Mouse (Mus musculus): ENCODE results near the gene Ephb6. TPM values are rescaled to one million over a fixed set of nuclear protein-coding genes. Genes with fewer than 3 reads are reported as not detected.
A peak's percentile ranks its signal among the peaks of the same experiment; 100 is the strongest.

Ephb6 gene
- polyA plus RNA-seq, 1 experiment from 2014 or later: 38.5 TPM

GRCm38 (mm10) chr6:41636178-41636577, 30.9 kb downstream of the Ephb6 start, which contains the start of gene Trpv6:
Gene Trpv6 (minus strand): TSS chr6:41636405.
- no peak within 1 kb of the TSS for H3K27ac ChIP-seq (replicated peaks; ENCODE audit: low read depth, low read length)
- no peak for ATAC-seq (ENCODE audit: low FRiP score, low TSS enrichment)
- H3K4me1 ChIP-seq (ENCODE audit: control insufficient read depth, insufficient read depth, low read length): no peaks in the 10 kb centered on the region
- 23% methylated on average over 5 of the region's 5 CpGs for WGBS
- no peaks in the 10 kb centered on the region for H3K27me3 ChIP-seq (ENCODE audit: control insufficient read depth, insufficient read depth, low read length)
- no peaks in the 10 kb centered on the region for H3K36me3 ChIP-seq (ENCODE audit: control insufficient read depth, insufficient read depth, low read length)
- H3K9me3 ChIP-seq (ENCODE audit: control insufficient read depth, low read length): no peaks in the 10 kb centered on the region
- no peak within 1 kb of the TSS for H3K4me3 ChIP-seq (replicated peaks; ENCODE audit: low read depth, low read length)
- no peak for DNase-seq
- H3K4me2 ChIP-seq (ENCODE audit: low read length): no peak within 1 kb of the TSS
- H3K9ac ChIP-seq (replicated peaks; ENCODE audit: low read length): no peak within 1 kb of the TSS

GRCm38 (mm10) chr6:41637393-41637792, 32.1 kb downstream of the Ephb6 start:
- ATAC-seq (ENCODE audit: low FRiP score, low TSS enrichment): peak; percentile 44; the same call in 1 of the 2 replicates
- Histone ChIP-seq H3K4me3 (replicated peaks; ENCODE audit: low read depth, low read length) (no peak overlapping the region), H3K27ac (replicated peaks; ENCODE audit: low read depth, low read length) (no peak overlapping the region), H3K9ac (replicated peaks; ENCODE audit: low read length) (no peak overlapping the region), H3K4me2 (ENCODE audit: low read length) (no peak overlapping the region), H3K9me3 (ENCODE audit: control insufficient read depth, low read length) (no peaks in the 10 kb centered on the region), H3K4me1 (ENCODE audit: control insufficient read depth, insufficient read depth, low read length) (no peaks in the 10 kb centered on the region), H3K36me3 (ENCODE audit: control insufficient read depth, insufficient read depth, low read length) (no peaks in the 10 kb centered on the region), H3K27me3 (ENCODE audit: control insufficient read depth, insufficient read depth, low read length) (no peaks in the 10 kb centered on the region)
- 15% methylated on average over 1 of the region's 1 CpGs for WGBS
- peak; percentile 63 for DNase-seq

- Histone ChIP-seq H3K36me3 (ENCODE audit: control insufficient read depth, insufficient read depth, low read length) (no peaks in the 10 kb centered on the region), H3K4me2 (ENCODE audit: low read length) (no peak overlapping the region), H3K27me3 (ENCODE audit: control insufficient read depth, insufficient read depth, low read length) (no peaks in the 10 kb centered on the region), H3K27ac (replicated peaks; ENCODE audit: low read depth, low read length) (no peak overlapping the region), H3K9me3 (ENCODE audit: control insufficient read depth, low read length) (no peaks in the 10 kb centered on the region), H3K4me3 (replicated peaks; ENCODE audit: low read depth, low read length) (no peak overlapping the region), H3K9ac (replicated peaks; ENCODE audit: low read length) (no peak overlapping the region), H3K4me1 (ENCODE audit: control insufficient read depth, insufficient read depth, low read length) (no peaks in the 10 kb centered on the region)
- ATAC-seq (ENCODE audit: low FRiP score, low TSS enrichment) (no peak), DNase-seq (no peak)
- WGBS: 82% methylated on average over 6 of the region's 6 CpGs
Observed at GRCm38 (mm10) chr6:41637927-41638506, 32.7 kb downstream of the Ephb6 start.

- Histone ChIP-seq H3K4me3 (replicated peaks; ENCODE audit: low read depth, low read length) (no peak overlapping the region), H3K27ac (replicated peaks; ENCODE audit: low read depth, low read length) (no peak overlapping the region), H3K9ac (replicated peaks; ENCODE audit: low read length) (no peak overlapping the region), H3K36me3 (ENCODE audit: control insufficient read depth, insufficient read depth, low read length) (no peaks in the 10 kb centered on the region), H3K9me3 (ENCODE audit: control insufficient read depth, low read length) (no peaks in the 10 kb centered on the region), H3K27me3 (ENCODE audit: control insufficient read depth, insufficient read depth, low read length) (no peaks in the 10 kb centered on the region), H3K4me1 (ENCODE audit: control insufficient read depth, insufficient read depth, low read length) (no peaks in the 10 kb centered on the region), H3K4me2 (ENCODE audit: low read length) (no peak overlapping the region)
- WGBS: 77% methylated on average over 3 of the region's 3 CpGs
- ATAC-seq (ENCODE audit: low FRiP score, low TSS enrichment) (no peak), DNase-seq (no peak)
Observed at GRCm38 (mm10) chr6:41640449-41640848, 35.2 kb downstream of the Ephb6 start.

- no peaks in the 10 kb centered on the region for H3K9me3 ChIP-seq (ENCODE audit: control insufficient read depth, low read length)
- H3K27ac ChIP-seq (replicated peaks; ENCODE audit: low read depth, low read length): no peak overlapping the region
- no peak for DNase-seq
- no peak for ATAC-seq (ENCODE audit: low FRiP score, low TSS enrichment)
- no peak overlapping the region for H3K9ac ChIP-seq (replicated peaks; ENCODE audit: low read length)
- H3K36me3 ChIP-seq (ENCODE audit: control insufficient read depth, insufficient read depth, low read length): no peaks in the 10 kb centered on the region
- H3K4me2 ChIP-seq (ENCODE audit: low read length): no peak overlapping the region
- H3K4me1 ChIP-seq (ENCODE audit: control insufficient read depth, insufficient read depth, low read length): no peaks in the 10 kb centered on the region
- no peaks in the 10 kb centered on the region for H3K27me3 ChIP-seq (ENCODE audit: control insufficient read depth, insufficient read depth, low read length)
- WGBS: 88% methylated on average over 6 of the region's 6 CpGs
- H3K4me3 ChIP-seq (replicated peaks; ENCODE audit: low read depth, low read length): no peak overlapping the region
Observed at GRCm38 (mm10) chr6:41641173-41641866, 36.0 kb downstream of the Ephb6 start.

- 90% methylated on average over 4 of the region's 4 CpGs for WGBS
- H3K4me1 ChIP-seq (ENCODE audit: control insufficient read depth, insufficient read depth, low read length): no peaks in the 10 kb centered on the region
- no peaks in the 10 kb centered on the region for H3K36me3 ChIP-seq (ENCODE audit: control insufficient read depth, insufficient read depth, low read length)
- no peak overlapping the region for H3K4me2 ChIP-seq (ENCODE audit: low read length)
- H3K4me3 ChIP-seq (replicated peaks; ENCODE audit: low read depth, low read length): no peak overlapping the region
- no peak overlapping the region for H3K27ac ChIP-seq (replicated peaks; ENCODE audit: low read depth, low read length)
- ATAC-seq (ENCODE audit: low FRiP score, low TSS enrichment) (no peak), DNase-seq (no peak)
- no peaks in the 10 kb centered on the region for H3K27me3 ChIP-seq (ENCODE audit: control insufficient read depth, insufficient read depth, low read length)
- H3K9ac ChIP-seq (replicated peaks; ENCODE audit: low read length): no peak overlapping the region
- H3K9me3 ChIP-seq (ENCODE audit: control insufficient read depth, low read length): no peaks in the 10 kb centered on the region
Observed at GRCm38 (mm10) chr6:41642765-41643164, 37.5 kb downstream of the Ephb6 start.

GRCm38 (mm10) chr6:41643227-41643626, 37.9 kb downstream of the Ephb6 start:
- Histone ChIP-seq H3K9ac (replicated peaks; ENCODE audit: low read length) (no peak overlapping the region), H3K27me3 (ENCODE audit: control insufficient read depth, insufficient read depth, low read length) (no peaks in the 10 kb centered on the region), H3K36me3 (ENCODE audit: control insufficient read depth, insufficient read depth, low read length) (no peaks in the 10 kb centered on the region), H3K9me3 (ENCODE audit: control insufficient read depth, low read length) (no peaks in the 10 kb centered on the region), H3K4me2 (ENCODE audit: low read length) (no peak overlapping the region), H3K27ac (replicated peaks; ENCODE audit: low read depth, low read length) (no peak overlapping the region), H3K4me1 (ENCODE audit: control insufficient read depth, insufficient read depth, low read length) (no peaks in the 10 kb centered on the region), H3K4me3 (replicated peaks; ENCODE audit: low read depth, low read length) (no peak overlapping the region)
- no peak for ATAC-seq (ENCODE audit: low FRiP score, low TSS enrichment)
- DNase-seq: no peak
- WGBS: 93% methylated on average over 3 of the region's 3 CpGs

- H3K4me3 ChIP-seq (replicated peaks; ENCODE audit: low read depth, low read length): no peak overlapping the region
- no peak for ATAC-seq (ENCODE audit: low FRiP score, low TSS enrichment)
- H3K36me3 ChIP-seq (ENCODE audit: control insufficient read depth, insufficient read depth, low read length): no peaks in the 10 kb centered on the region
- DNase-seq: no peak
- H3K9me3 ChIP-seq (ENCODE audit: control insufficient read depth, low read length): no peaks in the 10 kb centered on the region
- no peak overlapping the region for H3K27ac ChIP-seq (replicated peaks; ENCODE audit: low read depth, low read length)
- no peak overlapping the region for H3K4me2 ChIP-seq (ENCODE audit: low read length)
- H3K4me1 ChIP-seq (ENCODE audit: control insufficient read depth, insufficient read depth, low read length): no peaks in the 10 kb centered on the region
- 89% methylated on average over 3 of the region's 3 CpGs for WGBS
- H3K27me3 ChIP-seq (ENCODE audit: control insufficient read depth, insufficient read depth, low read length): no peaks in the 10 kb centered on the region
- H3K9ac ChIP-seq (replicated peaks; ENCODE audit: low read length): no peak overlapping the region
Observed at GRCm38 (mm10) chr6:41646220-41646619, 40.9 kb downstream of the Ephb6 start.

- no peaks in the 10 kb centered on the region for H3K4me1 ChIP-seq (ENCODE audit: control insufficient read depth, insufficient read depth, low read length)
- ATAC-seq (ENCODE audit: low FRiP score, low TSS enrichment): no peak
- no peak overlapping the region for H3K4me2 ChIP-seq (ENCODE audit: low read length)
- no peak overlapping the region for H3K27ac ChIP-seq (replicated peaks; ENCODE audit: low read depth, low read length)
- no peaks in the 10 kb centered on the region for H3K9me3 ChIP-seq (ENCODE audit: control insufficient read depth, low read length)
- no peaks in the 10 kb centered on the region for H3K36me3 ChIP-seq (ENCODE audit: control insufficient read depth, insufficient read depth, low read length)
- no peak for DNase-seq
- no peaks in the 10 kb centered on the region for H3K27me3 ChIP-seq (ENCODE audit: control insufficient read depth, insufficient read depth, low read length)
- no peak overlapping the region for H3K4me3 ChIP-seq (replicated peaks; ENCODE audit: low read depth, low read length)
- H3K9ac ChIP-seq (replicated peaks; ENCODE audit: low read length): no peak overlapping the region
Observed at GRCm38 (mm10) chr6:41646672-41647071, 41.4 kb downstream of the Ephb6 start.

All from midbrain, embryonic 14.5 days (tissue).